Mouse (Mus musculus): ENCODE data around the gene Kitl. TPM values are rescaled to one million over a fixed set of nuclear protein-coding genes. Genes with fewer than 3 reads are reported as not detected.

The Kitl gene
- polyA plus RNA-seq (2016; fragmentation: Nextera tagmentation; extraction: Ambion mirVana) = 7.0 and 9.0 TPM in 2 replicates

DNA sequence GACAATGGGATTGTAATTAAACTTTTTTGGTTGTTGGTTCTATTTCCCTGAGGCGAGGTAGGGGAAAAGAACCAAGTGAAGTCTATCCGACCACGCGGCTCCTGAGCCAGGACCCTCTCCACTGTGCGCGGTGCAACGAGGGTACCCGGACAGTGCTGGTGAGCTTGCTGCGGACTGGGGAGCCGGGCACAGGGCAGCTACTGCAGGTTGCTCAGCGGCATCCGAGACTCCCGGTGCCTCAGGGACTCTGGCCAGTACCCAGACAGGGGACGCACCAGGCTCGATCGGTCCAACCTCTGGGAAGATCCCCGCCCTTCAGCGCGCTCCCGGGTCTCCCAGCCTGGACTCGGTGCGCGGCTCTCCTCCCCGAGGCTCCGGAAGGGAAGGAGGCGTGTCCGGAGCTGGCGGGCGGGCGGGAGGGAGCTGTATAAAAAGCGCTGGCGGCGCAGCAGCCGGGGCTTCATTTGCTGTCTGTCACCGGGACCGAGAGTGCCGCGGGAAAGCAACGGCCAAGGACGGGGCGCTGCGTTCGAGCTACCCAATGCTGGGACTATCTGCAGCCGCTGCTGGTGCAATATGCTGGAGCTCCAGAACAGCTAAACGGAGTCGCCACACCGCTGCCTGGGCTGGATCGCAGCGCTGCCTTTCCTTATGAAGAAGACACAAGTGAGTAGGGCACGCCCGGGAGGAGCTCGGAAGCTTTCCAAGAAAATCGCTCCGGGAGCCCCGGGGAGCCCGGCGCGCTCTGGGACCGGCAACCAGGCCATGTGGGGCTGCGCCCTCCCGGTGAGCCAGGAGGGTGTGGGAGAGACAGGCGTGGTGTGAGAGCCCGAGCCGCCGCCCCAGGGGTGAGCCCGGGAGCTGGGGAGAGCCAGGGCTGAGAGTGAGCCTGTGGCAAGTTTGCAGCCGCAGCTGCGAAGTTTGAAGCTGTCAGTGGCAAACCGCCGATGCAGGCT lies at the start of gene Kitl:
Gene Kitl (plus strand): TSS at position 261 of the 956 bp plus-strand sequence.
- DNase-seq (ENCODE audit: low spot score) = peak; percentile 82
- Histone ChIP-seq H3K4me3 (peak within 1 kb of the TSS; percentile 71), H3K4me1 (peaks cover 39% of the 10 kb centered on the region), H3K36me3 (no peaks in the 10 kb centered on the region), H3K9me3 (replicated peaks) (no peaks in the 10 kb centered on the region), H3K27ac (peak within 1 kb of the TSS; percentile 73), H3K27me3 (ENCODE audit: low read depth, poor library complexity, severe bottlenecking) (peaks cover 47% of the 10 kb centered on the region)
- WGBS = under 1% methylated on average over 70 of the region's 70 CpGs

DNA sequence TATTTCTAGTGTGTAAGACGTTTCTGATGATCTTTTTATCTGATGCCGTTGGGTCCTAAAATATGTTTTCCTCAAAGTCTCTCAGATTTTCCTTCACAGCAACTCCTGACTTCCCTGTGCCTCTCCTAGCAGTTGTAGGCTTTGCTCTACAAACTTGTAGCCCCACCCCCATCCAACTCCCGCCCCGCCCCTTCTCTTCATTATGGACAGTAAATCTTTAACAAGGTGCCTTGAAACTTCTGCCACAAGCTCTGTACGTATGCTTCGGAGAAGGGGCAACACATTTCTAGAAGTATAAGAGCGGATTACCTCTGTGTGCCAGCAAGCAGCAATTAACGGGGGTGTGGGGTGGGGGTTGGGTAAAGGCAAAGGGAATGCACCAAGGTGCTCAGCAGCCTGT lies 42.6 kb upstream of the Kitl start:
- H3K27me3 ChIP-seq (ENCODE audit: low read depth, poor library complexity, severe bottlenecking) = no peaks in the 10 kb centered on the region
- no peak overlapping the region for H3K4me3 ChIP-seq
- WGBS = 60% methylated on average over 8 of the region's 8 CpGs
- H3K4me1 ChIP-seq = peaks cover 4% of the 10 kb centered on the region; the same call in 1 of the 2 replicates
- no peaks in the 10 kb centered on the region for H3K36me3 ChIP-seq
- H3K27ac ChIP-seq = no peak overlapping the region
- H3K9me3 ChIP-seq (replicated peaks) = no peaks in the 10 kb centered on the region
- DNase-seq (ENCODE audit: low spot score) = no peak

DNA sequence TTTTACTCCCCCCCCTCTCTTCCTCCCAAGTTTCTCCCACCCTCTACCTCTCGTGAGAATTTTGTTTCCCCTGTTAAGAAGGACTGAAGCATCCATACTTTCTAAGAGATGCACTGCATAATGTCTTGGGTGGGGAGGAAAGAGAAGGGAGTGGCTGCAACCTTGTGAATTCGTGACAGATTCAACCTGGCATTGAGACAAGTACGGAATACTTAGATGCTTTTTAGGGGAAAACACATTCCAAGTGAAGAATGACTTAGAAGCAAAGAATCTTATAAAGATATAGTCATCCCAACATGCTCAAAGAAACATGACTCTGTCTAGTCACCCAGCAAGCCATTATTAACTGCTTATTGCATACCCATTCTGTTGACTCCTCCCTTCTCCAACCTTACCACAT lies 35.3 kb upstream of the Kitl start:
- WGBS = 80% methylated on average over 3 of the region's 3 CpGs
- DNase-seq (ENCODE audit: low spot score) = no peak
- Histone ChIP-seq H3K4me1 (no peaks in the 10 kb centered on the region), H3K9me3 (replicated peaks) (no peaks in the 10 kb centered on the region), H3K4me3 (no peak overlapping the region), H3K36me3 (no peaks in the 10 kb centered on the region), H3K27ac (no peak overlapping the region), H3K27me3 (ENCODE audit: low read depth, poor library complexity, severe bottlenecking) (0 out of 2 replicates have a peak, but pooled peaks cover 4% of the 10 kb centered on the region)

DNA sequence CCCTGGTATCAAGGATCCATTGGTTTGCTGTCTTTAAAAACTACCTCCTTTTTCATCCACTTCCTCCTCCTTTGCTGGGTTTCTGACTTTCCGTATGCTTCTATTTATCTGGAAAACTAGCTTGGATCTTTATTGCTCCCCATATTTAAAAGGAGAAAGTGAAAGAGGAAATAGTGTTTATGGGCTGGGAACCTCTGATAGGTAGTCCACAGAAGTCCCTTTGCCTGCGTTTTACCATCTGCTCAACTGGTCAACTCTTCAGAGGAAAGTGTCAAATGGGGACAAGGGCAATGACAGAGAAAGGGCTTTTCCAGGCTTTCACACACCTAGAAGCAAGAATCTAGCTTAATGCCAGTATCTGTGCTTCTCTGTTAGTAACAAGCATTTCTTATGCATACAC lies 34.5 kb upstream of the Kitl start:
- DNase-seq (ENCODE audit: low spot score) = no peak
- WGBS = 60% methylated on average over 2 of the region's 2 CpGs
- Histone ChIP-seq H3K27ac (no peak overlapping the region), H3K36me3 (no peaks in the 10 kb centered on the region), H3K4me3 (no peak overlapping the region), H3K9me3 (replicated peaks) (no peaks in the 10 kb centered on the region), H3K4me1 (no peaks in the 10 kb centered on the region), H3K27me3 (ENCODE audit: low read depth, poor library complexity, severe bottlenecking) (0 out of 2 replicates have a peak, but pooled peaks cover 4% of the 10 kb centered on the region)

DNA sequence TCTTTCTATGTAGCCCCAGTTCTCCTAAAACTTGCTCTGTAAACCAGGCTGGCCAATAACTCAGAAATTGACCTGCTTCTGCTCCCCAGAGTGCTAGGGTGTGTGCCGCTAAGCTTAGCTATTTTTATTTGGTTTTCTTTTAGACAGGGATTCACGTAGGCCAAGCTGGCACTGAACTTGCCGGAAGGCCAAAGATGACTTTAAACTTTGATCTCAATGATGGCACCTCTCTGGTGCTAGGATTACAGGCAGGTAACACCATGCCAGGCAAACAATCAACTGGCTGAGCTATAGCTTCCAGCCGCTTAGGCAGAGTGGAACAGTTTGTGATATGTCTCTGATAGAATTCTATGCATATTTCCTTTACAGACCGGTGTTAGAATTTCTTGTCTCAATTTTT lies 33.5 kb upstream of the Kitl start:
- H3K27ac ChIP-seq = no peak overlapping the region
- peaks cover 4% of the 10 kb centered on the region; the same call in 1 of the 2 replicates for H3K4me1 ChIP-seq
- WGBS = 88% methylated on average over 5 of the region's 5 CpGs
- H3K9me3 ChIP-seq (replicated peaks) = no peaks in the 10 kb centered on the region
- H3K36me3 ChIP-seq = no peaks in the 10 kb centered on the region
- no peak overlapping the region for H3K4me3 ChIP-seq
- 0 out of 2 replicates have a peak, but pooled peaks cover 4% of the 10 kb centered on the region for H3K27me3 ChIP-seq (ENCODE audit: low read depth, poor library complexity, severe bottlenecking)
- DNase-seq (ENCODE audit: low spot score) = no peak

DNA sequence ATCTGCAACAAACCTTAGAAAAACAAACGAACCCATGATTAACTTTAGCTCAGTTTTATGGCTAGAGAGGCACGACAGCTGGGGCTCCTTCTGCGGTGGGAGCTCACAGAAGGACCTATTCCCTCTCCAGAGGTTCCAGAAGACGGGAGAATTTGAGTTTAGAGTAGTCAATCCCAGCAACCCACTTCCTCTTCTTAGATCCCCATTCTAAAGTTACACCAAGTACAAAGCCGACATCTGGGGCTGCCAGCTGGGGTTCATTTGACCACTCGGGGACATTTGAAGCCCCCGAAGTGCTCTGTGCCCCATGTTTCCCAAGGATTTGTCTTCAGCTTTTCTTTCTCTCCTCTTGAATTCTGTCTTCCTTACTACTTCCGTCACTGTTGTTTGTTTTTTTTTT lies 28.7 kb upstream of the Kitl start:
- 42% methylated on average over 8 of the region's 8 CpGs for WGBS
- peaks cover 10% of the 10 kb centered on the region for H3K4me1 ChIP-seq
- peak; percentile 36 for DNase-seq (ENCODE audit: low spot score)

DNA sequence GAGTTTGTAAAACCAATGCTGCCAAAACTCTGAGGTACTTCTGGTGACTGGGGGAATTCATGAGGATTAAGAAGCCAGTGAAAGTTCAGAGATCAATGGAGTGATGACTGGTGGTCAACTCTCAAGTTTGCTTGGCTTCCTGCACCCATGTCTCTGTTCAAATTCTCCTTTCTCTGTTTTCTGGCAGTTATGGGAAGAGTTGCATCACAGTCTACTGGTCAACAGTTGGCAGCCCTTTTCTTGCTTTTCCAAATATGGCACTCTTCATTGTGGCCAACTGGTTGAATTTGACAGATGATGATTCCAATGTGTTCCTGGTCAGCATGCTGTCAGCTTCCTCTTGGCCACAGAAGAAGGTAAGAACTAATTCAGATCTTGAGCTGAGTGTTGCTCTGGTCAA lies 25.7 kb upstream of the Kitl start:
- DNase-seq (ENCODE audit: low spot score) = no peak
- Histone ChIP-seq H3K27ac (no peak overlapping the region), H3K36me3 (no peaks in the 10 kb centered on the region), H3K4me1 (peaks cover 10% of the 10 kb centered on the region), H3K4me3 (no peak overlapping the region), H3K27me3 (ENCODE audit: low read depth, poor library complexity, severe bottlenecking) (0 out of 2 replicates have a peak, but pooled peaks cover 2% of the 10 kb centered on the region), H3K9me3 (replicated peaks) (no peaks in the 10 kb centered on the region)

More for the DNA sequence above, 28.7 kb upstream of the Kitl start:
- no peaks in the 10 kb centered on the region for H3K36me3 ChIP-seq
- H3K4me3 ChIP-seq = no peak overlapping the region
- no peaks in the 10 kb centered on the region for H3K9me3 ChIP-seq (replicated peaks)
- H3K27me3 ChIP-seq (ENCODE audit: low read depth, poor library complexity, severe bottlenecking) = 0 out of 2 replicates have a peak, but pooled peaks cover 4% of the 10 kb centered on the region
- H3K27ac ChIP-seq = no peak overlapping the region

DNA sequence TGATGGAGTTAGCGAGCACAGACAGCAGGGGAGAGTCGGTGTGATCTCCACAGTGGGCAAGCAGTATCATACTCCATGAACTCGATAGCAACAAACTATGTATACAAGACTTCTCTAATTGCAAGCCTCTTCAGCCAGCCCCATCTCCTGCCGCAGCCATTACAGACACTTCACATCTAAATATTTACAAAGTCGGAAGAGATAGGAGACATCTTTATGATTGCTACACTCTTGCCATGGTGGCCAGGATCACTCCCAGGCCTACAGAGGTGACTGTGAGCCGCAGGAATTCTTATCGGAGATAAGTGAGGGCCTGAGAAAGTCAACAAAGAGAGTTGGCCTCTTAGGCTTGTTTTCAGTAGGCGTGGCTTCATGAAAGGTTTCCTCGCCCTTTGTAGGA lies 23.3 kb upstream of the Kitl start:
- 54% methylated on average over 9 of the region's 9 CpGs for WGBS
- peaks cover 4% of the 10 kb centered on the region for H3K4me1 ChIP-seq
- H3K27ac ChIP-seq = no peak overlapping the region
- H3K36me3 ChIP-seq = no peaks in the 10 kb centered on the region
- no peak for DNase-seq (ENCODE audit: low spot score)
- no peaks in the 10 kb centered on the region for H3K9me3 ChIP-seq (replicated peaks)
- no peak overlapping the region for H3K4me3 ChIP-seq
- H3K27me3 ChIP-seq (ENCODE audit: low read depth, poor library complexity, severe bottlenecking) = no peaks in the 10 kb centered on the region

DNA sequence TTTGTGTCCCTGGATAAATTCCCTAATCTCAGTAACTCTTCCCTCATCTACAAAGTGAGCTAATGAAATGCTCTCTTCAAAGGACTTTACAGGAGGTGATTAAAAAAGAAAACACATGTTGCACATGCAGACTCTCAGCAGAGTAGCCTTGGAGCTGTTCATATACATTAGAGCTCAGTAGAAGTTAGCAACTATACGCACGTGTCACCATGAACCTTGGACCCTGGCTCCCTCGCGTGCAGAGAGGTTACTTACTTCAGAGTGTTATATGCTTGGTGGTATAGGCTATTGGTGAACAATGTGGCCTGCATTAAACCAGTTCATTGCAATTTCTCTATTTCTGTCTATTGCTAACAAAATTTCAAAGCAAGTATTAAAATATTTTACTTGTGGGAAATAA lies 14.0 kb upstream of the Kitl start:
- Histone ChIP-seq H3K4me3 (no peak overlapping the region), H3K4me1 (no peaks in the 10 kb centered on the region), H3K27me3 (ENCODE audit: low read depth, poor library complexity, severe bottlenecking) (no peaks in the 10 kb centered on the region), H3K36me3 (no peaks in the 10 kb centered on the region), H3K9me3 (replicated peaks) (no peaks in the 10 kb centered on the region), H3K27ac (no peak overlapping the region)
- no peak for DNase-seq (ENCODE audit: low spot score)
- WGBS = 78% methylated on average over 4 of the region's 4 CpGs

DNA sequence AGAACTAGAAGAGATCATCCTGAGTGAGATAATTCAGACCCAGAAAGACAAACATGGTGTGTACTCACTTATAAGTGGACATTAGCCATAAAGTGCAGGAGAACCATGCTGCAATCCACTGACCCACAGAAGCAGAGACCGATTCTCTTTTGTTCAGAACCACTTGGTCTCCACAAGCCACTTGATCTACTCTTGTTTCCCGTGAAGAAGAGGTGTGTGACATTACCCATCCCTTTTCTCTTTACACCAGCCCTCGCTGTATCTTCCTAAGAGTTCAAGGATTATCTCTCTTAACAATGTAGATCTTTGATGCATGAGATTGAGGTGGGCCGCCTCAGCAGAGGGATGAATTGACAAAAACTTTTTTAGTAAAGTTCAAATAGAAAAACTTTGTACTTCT lies 11.6 kb upstream of the Kitl start:
- whole genome bisulfite sequencing = 87% methylated on average over 4 of the region's 4 CpGs
- no peak overlapping the region for H3K27ac ChIP-seq
- no peak overlapping the region for H3K4me3 ChIP-seq
- no peaks in the 10 kb centered on the region for H3K36me3 ChIP-seq
- no peak for DNase-seq (ENCODE audit: low spot score)
- no peaks in the 10 kb centered on the region for H3K4me1 ChIP-seq
- no peaks in the 10 kb centered on the region for H3K9me3 ChIP-seq (replicated peaks)
- H3K27me3 ChIP-seq (ENCODE audit: low read depth, poor library complexity, severe bottlenecking) = no peaks in the 10 kb centered on the region

DNA sequence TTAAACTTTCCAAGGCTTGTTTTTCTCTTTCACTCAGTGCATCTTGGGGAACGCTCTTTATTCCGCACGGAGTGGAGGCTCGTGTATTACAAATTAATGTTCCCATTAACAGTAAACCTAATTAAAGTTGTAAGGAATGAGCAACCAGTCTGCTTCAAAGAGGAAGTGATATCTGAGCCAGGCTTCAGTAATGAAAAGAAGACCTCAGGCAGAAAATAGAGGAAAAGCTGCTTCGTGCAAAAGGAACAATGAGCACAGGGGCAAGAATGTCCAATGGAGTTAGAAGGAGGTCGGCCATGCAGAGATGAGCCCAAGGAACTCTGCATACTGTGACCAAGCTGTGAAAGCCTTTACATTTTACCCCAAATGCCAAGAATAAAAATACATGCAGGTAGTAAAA lies 5.7 kb upstream of the Kitl start:
- peaks cover 8% of the 10 kb centered on the region for H3K4me1 ChIP-seq
- peaks cover 11% of the 10 kb centered on the region for H3K27me3 ChIP-seq (ENCODE audit: low read depth, poor library complexity, severe bottlenecking)
- no peaks in the 10 kb centered on the region for H3K9me3 ChIP-seq (replicated peaks)
- no peak overlapping the region for H3K27ac ChIP-seq
- no peak overlapping the region for H3K4me3 ChIP-seq
- H3K36me3 ChIP-seq = no peaks in the 10 kb centered on the region
- DNase-seq (ENCODE audit: low spot score) = no peak
- 82% methylated on average over 6 of the region's 6 CpGs for WGBS

DNA sequence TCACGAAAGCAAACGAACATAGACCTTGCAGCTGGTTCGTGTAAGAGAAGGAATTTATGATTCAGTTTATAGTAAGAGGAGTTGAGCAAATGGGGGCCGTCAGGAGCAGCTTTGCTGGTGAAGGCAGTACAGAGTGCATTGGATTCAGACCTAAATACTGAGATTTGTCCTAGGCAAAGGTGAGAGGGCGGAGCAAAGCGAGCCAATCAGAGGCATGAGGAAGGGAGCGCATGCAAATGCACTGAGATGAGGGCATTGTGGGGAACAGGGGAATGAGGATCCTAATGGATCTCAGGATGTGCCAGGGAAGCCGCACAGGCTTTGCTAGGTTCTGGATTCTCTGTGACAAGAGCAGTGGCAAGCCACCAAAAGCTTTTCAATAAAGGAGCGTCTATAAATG lies 5.1 kb upstream of the Kitl start:
- Histone ChIP-seq H3K4me3 (no peak overlapping the region), H3K27me3 (ENCODE audit: low read depth, poor library complexity, severe bottlenecking) (peaks cover 17% of the 10 kb centered on the region), H3K4me1 (peaks cover 9% of the 10 kb centered on the region), H3K9me3 (replicated peaks) (no peaks in the 10 kb centered on the region), H3K27ac (no peak overlapping the region), H3K36me3 (no peaks in the 10 kb centered on the region)
- DNase-seq (ENCODE audit: low spot score) = no peak
- 64% methylated on average over 9 of the region's 9 CpGs for WGBS

DNA sequence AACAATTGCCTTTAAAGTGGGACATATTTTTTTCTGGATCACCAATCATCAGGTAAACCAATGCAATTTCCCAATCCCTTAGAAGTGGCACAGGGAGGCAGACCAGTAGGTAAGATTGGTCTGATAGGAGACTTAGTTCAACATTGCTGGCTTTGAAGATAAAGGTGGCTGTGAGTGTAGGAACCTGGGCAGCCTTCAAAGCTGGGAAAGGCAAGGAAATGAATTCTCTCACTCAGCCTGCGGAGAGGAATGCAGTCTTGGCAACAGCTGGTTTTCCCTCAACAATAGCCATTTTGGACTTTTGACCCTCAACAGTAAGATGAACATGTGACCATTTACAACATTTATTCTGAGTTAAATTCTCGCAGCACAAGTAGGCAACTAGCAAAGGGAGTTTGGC lies 1.3 kb upstream of the Kitl start:
- peaks cover 38% of the 10 kb centered on the region for H3K4me1 ChIP-seq
- DNase-seq (ENCODE audit: low spot score) = no peak
- no peaks in the 10 kb centered on the region for H3K36me3 ChIP-seq
- 35% methylated on average over 2 of the region's 2 CpGs for WGBS
- no peak overlapping the region for H3K4me3 ChIP-seq
- peaks cover 46% of the 10 kb centered on the region for H3K27me3 ChIP-seq (ENCODE audit: low read depth, poor library complexity, severe bottlenecking)
- H3K27ac ChIP-seq = no peak overlapping the region
- H3K9me3 ChIP-seq (replicated peaks) = no peaks in the 10 kb centered on the region
